Mouse (Mus musculus) retina, postnatal 1 day (tissue): ENCODE data around the gene Cep70.
A peak's percentile ranks its signal among the peaks of the same experiment; 100 is the strongest.

Source experiments
- DNase-seq: peaks from one replicate; pipeline ENCODE4 v3.0.0-alpha.2; 2012

Gene Cep70

GRCm38 (mm10) chr9:99325208-99325929 lies 82.2 kb downstream of the Cep70 start:
- DNase-seq: no peak

- no peak for DNase-seq
Measured at GRCm38 (mm10) chr9:99325961-99326360, 82.8 kb downstream of the Cep70 start.

- DNase-seq: no peak
Measured at GRCm38 (mm10) chr9:99326881-99327280, 83.7 kb downstream of the Cep70 start.

- no peak for DNase-seq
Measured at GRCm38 (mm10) chr9:99336538-99336937, 93.4 kb downstream of the Cep70 start.

- DNase-seq: no peak
Measured at GRCm38 (mm10) chr9:99338293-99338692, 95.1 kb downstream of the Cep70 start.

DNA sequence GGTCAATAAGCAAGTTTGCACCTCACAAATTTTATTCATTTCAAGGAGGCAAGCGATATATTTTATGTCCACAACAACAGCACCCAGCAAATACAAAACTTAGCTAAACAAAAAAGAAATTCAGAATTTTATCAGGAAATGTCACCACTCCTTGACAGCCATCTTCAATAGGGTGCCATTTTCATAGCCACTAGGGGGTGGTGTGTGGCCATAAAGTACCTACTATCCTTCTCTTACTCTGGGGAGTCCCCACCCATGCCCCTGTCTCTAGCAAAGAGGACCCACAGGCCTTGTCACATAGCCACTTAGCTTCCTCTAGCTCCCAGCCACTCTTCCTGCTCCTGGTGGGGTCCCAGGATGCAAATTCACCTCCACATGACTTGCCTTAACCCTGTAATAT lies 96.0 kb downstream of the Cep70 start:
- DNase-seq: no peak

DNA sequence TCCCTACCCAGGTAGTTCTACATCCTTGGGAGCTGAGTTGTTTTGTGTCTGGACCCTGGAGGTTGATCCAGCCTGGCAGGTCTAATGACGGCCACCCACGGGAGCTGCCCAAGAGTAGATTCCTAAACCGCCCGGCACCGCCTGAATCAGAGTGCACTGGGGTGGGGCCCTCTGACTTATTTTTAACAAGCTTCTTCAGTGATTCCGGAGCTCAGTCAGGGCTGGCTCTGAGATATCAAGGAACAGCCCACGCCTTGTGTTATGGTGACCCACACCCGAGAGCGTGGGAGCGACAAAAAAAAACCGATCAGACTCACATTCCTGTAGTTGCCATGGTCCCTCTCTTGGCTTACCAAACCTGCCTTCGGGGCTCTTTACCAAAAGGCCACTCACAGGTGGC lies 97.0 kb downstream of the Cep70 start:
- no peak for DNase-seq

- no peak for DNase-seq
Measured at GRCm38 (mm10) chr9:99341600-99341999, 98.4 kb downstream of the Cep70 start.

DNA sequence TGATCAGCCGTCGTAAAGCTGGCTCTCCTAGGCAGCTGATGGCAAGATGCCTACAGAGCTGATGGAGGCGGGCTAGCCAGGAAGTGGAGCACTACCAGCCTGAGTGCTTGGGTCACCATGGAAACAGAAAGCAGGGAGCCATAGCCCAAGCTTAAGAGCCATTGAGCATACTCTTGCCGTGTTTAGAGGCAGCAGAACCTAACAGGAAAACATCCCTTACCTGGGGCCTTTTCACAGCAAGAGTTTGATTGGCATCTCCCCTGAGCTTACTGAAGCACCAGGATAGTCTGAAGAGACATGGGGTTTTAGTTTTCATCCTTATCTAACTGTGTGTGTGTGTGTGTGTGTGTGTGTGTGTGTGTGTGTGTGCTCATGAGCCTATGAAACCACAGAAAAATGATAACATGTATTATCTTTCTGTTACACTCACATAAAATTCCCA lies 102.2 kb downstream of the Cep70 start:
- peak; percentile 50 for DNase-seq
